Mouse (Mus musculus): ENCODE data around the gene Med16.

DNA sequence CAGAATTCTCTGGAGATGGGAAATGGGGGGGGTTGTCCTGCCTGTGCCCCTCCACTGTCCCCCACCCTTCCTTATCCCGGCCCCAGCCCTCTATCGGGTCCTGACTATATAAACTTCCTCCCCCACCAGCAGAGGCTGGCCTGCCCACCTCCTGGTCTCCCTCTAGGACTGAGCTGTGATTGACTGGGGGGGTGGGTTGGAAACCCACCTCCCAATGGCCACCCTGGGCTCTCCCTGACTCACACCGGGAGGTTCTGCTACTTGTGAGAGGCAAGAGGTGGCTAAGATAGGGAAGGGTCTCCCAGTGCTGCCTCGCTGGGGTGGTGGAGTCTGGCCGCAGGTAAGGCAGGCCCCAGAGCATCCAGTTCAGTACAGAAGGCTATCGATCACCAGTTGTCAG is 38.8 kb upstream of the Med16 start:
- TF ChIP-seq CTCF (conservative IDR thresholded peaks at IDR 0.05 in 1 of 2, IDR thresholded peaks at IDR 0.05 in 1 of 2; ENCODE audit: low read depth in 2 of 2, low read length in 2 of 2), result no peak
- TF ChIP-seq NRF1 (IDR thresholded peaks at IDR 0.05; ENCODE audit: low read depth, low read length), result no peak
- no peak for TF ChIP-seq GABPA (IDR thresholded peaks at IDR 0.05; ENCODE audit: insufficient replicate concordance, low read depth, low read length)
- TF ChIP-seq USF2 (conservative IDR thresholded peaks at IDR 0.05; ENCODE audit: low read depth, low read length), result no peak
- no peak for TF ChIP-seq ETS1 (conservative IDR thresholded peaks at IDR 0.05; ENCODE audit: low read depth, low read length)
- TF ChIP-seq EP300 (IDR thresholded peaks at IDR 0.05; ENCODE audit: low read length), result no peak
- no peak for TF ChIP-seq TCF12 (IDR thresholded peaks at IDR 0.05; ENCODE audit: low read depth, low read length)
- TF ChIP-seq POLR2A (IDR thresholded peaks at IDR 0.05; ENCODE audit: low read depth, low read length), result 0 out of 2 replicates have a peak, but pooled peaks have one; percentile 2
- TF ChIP-seq ZC3H11A (IDR thresholded peaks at IDR 0.05; ENCODE audit: low read depth, low read length), result no peak
- no peak for TF ChIP-seq E2F4 (IDR thresholded peaks at IDR 0.05; ENCODE audit: insufficient replicate concordance, low read depth, low read length)
- TF ChIP-seq MEF2A (IDR thresholded peaks at IDR 0.05; ENCODE audit: borderline replicate concordance, low read depth, low read length), result no peak
- TF ChIP-seq HCFC1 (IDR thresholded peaks at IDR 0.05; ENCODE audit: low read depth, low read length), result no peak
- TF ChIP-seq UBTF (IDR thresholded peaks at IDR 0.05; ENCODE audit: low read depth, low read length), result no peak
